8 mouse cellular contexts compared by ENCODE assay signal in genomic region chr1:55890511-55891151, GRCm38 (mm10).
DNase-seq lines count a peak whose midpoint lies in the region; ATAC-seq and TF ChIP-seq lines count a peak whose summit lies in the region.

No protein-coding gene starts in this region.

- DNase-seq in brain, embryonic 14.5 days (ENCODE audit: low read depth), result peak; percentile 90
- DNase-seq in hindbrain, embryonic 14.5 days (ENCODE audit: low spot score), result peak; percentile 84
- no peak for DNase-seq in thymus, postnatal 0 days (ENCODE audit: low spot score)
- no peak for DNase-seq in gastrocnemius, adult 18-20 months (ENCODE audit: low spot score)

- peaks cover 10% of the 10 kb centered on the region; the same call in 1 of the 2 replicates for H3K27me3 ChIP-seq in kidney, embryonic 14.5 days (ENCODE audit: control insufficient read depth, insufficient read depth, low read length)
- peaks cover 15% of the 10 kb centered on the region for H3K27me3 ChIP-seq in kidney, embryonic 16.5 days (ENCODE audit: insufficient read depth, low read length)
- H3K27me3 ChIP-seq in hindbrain, embryonic 14.5 days (ENCODE audit: control insufficient read depth, insufficient read depth, low read length), result peaks cover 19% of the 10 kb centered on the region; the same call in 1 of the 2 replicates

- 0 out of 2 replicates have a peak, but pooled peaks have one; percentile 64 for ATAC-seq in kidney, embryonic 14.5 days (ENCODE audit: low FRiP score, low TSS enrichment)
- ATAC-seq in kidney, embryonic 16.5 days (ENCODE audit: low FRiP score, low TSS enrichment), result no peak
- ATAC-seq in hindbrain, embryonic 14.5 days (ENCODE audit: low FRiP score), result peak; percentile 75; the same call in 1 of the 2 replicates
- ATAC-seq in megakaryocyte progenitor cell, adult 5-6 weeks (replicated peaks; ENCODE audit: poor library complexity), result peak; percentile 54; the same call in 1 of the 2 replicates
- ATAC-seq in CD4-positive, CD25-positive, alpha-beta regulatory T cell, adult 4 months, result no peak

- H3K36me3 ChIP-seq in kidney, embryonic 14.5 days (ENCODE audit: control insufficient read depth, insufficient read depth, low read length), result no peaks in the 10 kb centered on the region
- no peaks in the 10 kb centered on the region for H3K36me3 ChIP-seq in kidney, embryonic 16.5 days (ENCODE audit: insufficient read depth, low read length)
- no peaks in the 10 kb centered on the region for H3K36me3 ChIP-seq in hindbrain, embryonic 14.5 days (replicated peaks; ENCODE audit: control insufficient read depth, insufficient read depth)

- TF ChIP-seq CTCF in brain, embryonic 14.5 days (IDR thresholded peaks at IDR 0.05; ENCODE audit: borderline replicate concordance, extremely low read depth, insufficient read depth, insufficient read length), result peak; percentile 65; the same call in 1 of the 2 replicates

- no peaks in the 10 kb centered on the region for H3K4me1 ChIP-seq in kidney, embryonic 14.5 days (ENCODE audit: control insufficient read depth, insufficient read depth, low read length)
- peaks cover 4% of the 10 kb centered on the region; the same call in 1 of the 2 replicates for H3K4me1 ChIP-seq in kidney, embryonic 16.5 days (ENCODE audit: insufficient read depth, low read length)
- peaks cover 9% of the 10 kb centered on the region; the same call in 1 of the 2 replicates for H3K4me1 ChIP-seq in hindbrain, embryonic 14.5 days (replicated peaks; ENCODE audit: control insufficient read depth, insufficient read depth, low read length)

- no peak overlapping the region for H3K4me3 ChIP-seq in kidney, embryonic 14.5 days (ENCODE audit: low read length)
- H3K4me3 ChIP-seq in kidney, embryonic 16.5 days (ENCODE audit: low read length), result no peak overlapping the region
- H3K4me3 ChIP-seq in hindbrain, embryonic 14.5 days (replicated peaks; ENCODE audit: low read length), result no peak overlapping the region

- WGBS in kidney, embryonic 14.5 days, result 60% methylated on average over 15 of the region's 15 CpGs
- 59% methylated on average over 15 of the region's 15 CpGs for WGBS in kidney, embryonic 16.5 days
- 59% methylated on average over 15 of the region's 15 CpGs for WGBS in hindbrain, embryonic 14.5 days

- no peaks in the 10 kb centered on the region for H3K9me3 ChIP-seq in kidney, embryonic 14.5 days (ENCODE audit: control insufficient read depth, low read length)
- H3K9me3 ChIP-seq in kidney, embryonic 16.5 days (ENCODE audit: low read length), result no peaks in the 10 kb centered on the region
- no peaks in the 10 kb centered on the region for H3K9me3 ChIP-seq in hindbrain, embryonic 14.5 days (ENCODE audit: control insufficient read depth, low read length)

- no peak overlapping the region for H3K27ac ChIP-seq in kidney, embryonic 14.5 days (ENCODE audit: low read depth, low read length)
- no peak overlapping the region for H3K27ac ChIP-seq in kidney, embryonic 16.5 days (ENCODE audit: low read length)
- H3K27ac ChIP-seq in hindbrain, embryonic 14.5 days, result no peak overlapping the region

- no peak overlapping the region for H3K4me2 ChIP-seq in kidney, embryonic 14.5 days (replicated peaks; ENCODE audit: low read depth, low read length)
- H3K4me2 ChIP-seq in kidney, embryonic 16.5 days (replicated peaks; ENCODE audit: low read depth, low read length), result no peak overlapping the region
- peak overlapping the region; percentile 26 for H3K4me2 ChIP-seq in hindbrain, embryonic 14.5 days (replicated peaks)

- TF ChIP-seq POLR2A in brain, embryonic 14.5 days (IDR thresholded peaks at IDR 0.05; ENCODE audit: borderline replicate concordance, extremely low read depth, insufficient read depth, insufficient read length, poor library complexity, severe bottlenecking), result no peak

- H3K9ac ChIP-seq in kidney, embryonic 14.5 days (ENCODE audit: low read depth, low read length), result no peak overlapping the region
- no peak overlapping the region for H3K9ac ChIP-seq in kidney, embryonic 16.5 days (replicated peaks; ENCODE audit: low read length)
- no peak overlapping the region for H3K9ac ChIP-seq in hindbrain, embryonic 14.5 days

Comparison
In these comparisons a context has a peak if more than half of its experiments do, and no peak if none do; other contexts are left out.
1. ATAC-seq: peak in kidney, embryonic 14.5 days (single experiment), hindbrain, embryonic 14.5 days (single experiment) and megakaryocyte progenitor cell, adult 5-6 weeks (single experiment); none in kidney, embryonic 16.5 days (single experiment) and CD4-positive, CD25-positive, alpha-beta regulatory T cell, adult 4 months (single experiment).
2. DNase-seq: peak in brain, embryonic 14.5 days (single experiment) and hindbrain, embryonic 14.5 days (single experiment); none in thymus, postnatal 0 days (single experiment) and gastrocnemius, adult 18-20 months (single experiment).